8 mouse cellular contexts compared by ENCODE assay signal in genomic region chr1:179847759-179848389, GRCm38 (mm10). TPM values are rescaled to one million over a fixed set of nuclear protein-coding genes. Genes with fewer than 3 reads are reported as not detected.
DNase-seq lines count a peak whose midpoint lies in the region; ATAC-seq lines count a peak whose summit lies in the region.

No protein-coding gene starts in this region.

- peak; percentile 80 for DNase-seq in MN1 (ENCODE audit: low spot score)
- DNase-seq in cerebellum, postnatal 10 days, result peak; percentile 94 to 96
- DNase-seq in frontal cortex, adult 2 months (ENCODE audit: extremely low spot score in 1 of 2, low spot score in 1 of 2), result peak; percentile 25 to 90
- peak; percentile 94 for DNase-seq in hindbrain, embryonic 11.5 days (ENCODE audit: low spot score)
- peak; percentile 71 to 73 for DNase-seq in layer of hippocampus, postnatal 14 days (ENCODE audit: low spot score in 2 of 2)
- peak; percentile 95 for DNase-seq in lung, postnatal 14 days
- peak; percentile 83 for DNase-seq in ovary, postnatal 36 days (ENCODE audit: low spot score)
- peak; percentile 81 for DNase-seq in thymus, postnatal 14 days

- no peaks in the 10 kb centered on the region for H3K4me1 ChIP-seq in hindbrain, embryonic 11.5 days (replicated peaks; ENCODE audit: control insufficient read depth, insufficient read depth, low read length)

- no peaks in the 10 kb centered on the region for H3K9me3 ChIP-seq in hindbrain, embryonic 11.5 days (ENCODE audit: control insufficient read depth, low read length)

- peak; percentile 66; the same call in 1 of the 2 replicates for ATAC-seq in hindbrain, embryonic 11.5 days (ENCODE audit: low FRiP score)

- H3K27ac ChIP-seq in hindbrain, embryonic 11.5 days (ENCODE audit: low read depth, low read length), result no peak overlapping the region

- no peaks in the 10 kb centered on the region for H3K27me3 ChIP-seq in hindbrain, embryonic 11.5 days (ENCODE audit: control insufficient read depth, insufficient read depth, low read length)

- no peaks in the 10 kb centered on the region for H3K36me3 ChIP-seq in hindbrain, embryonic 11.5 days (ENCODE audit: control insufficient read depth, insufficient read depth, low read length)

- 3% methylated on average over 20 of the region's 20 CpGs for WGBS in hindbrain, embryonic 11.5 days

- peak overlapping the region; percentile 61 for H3K9ac ChIP-seq in hindbrain, embryonic 11.5 days (ENCODE audit: low read depth, low read length)

- H3K4me2 ChIP-seq in hindbrain, embryonic 11.5 days (replicated peaks; ENCODE audit: low read depth, low read length), result peak overlapping the region; percentile 62

- peak overlapping the region; percentile 33 for H3K4me3 ChIP-seq in hindbrain, embryonic 11.5 days (ENCODE audit: low read depth, low read length)

RNA-seq across cellular contexts. Expression of gene Ahctf1, which starts 44.4 kb away (rescaled TPM):
- polyA plus RNA-seq in frontal cortex, adult 2 months (2012; rRNA removed), result 30.3 and 32.8 TPM in 2 replicates
- polyA plus RNA-seq in hindbrain, embryonic 11.5 days (2014; fragmentation: Nextera tagmentation; extraction: Ambion mirVana), result 31.1 and 40.2 TPM in 2 replicates
- total RNA-seq in layer of hippocampus, postnatal 14 days (2021), result 10 to 100 TPM; 27.9 to 28.5 TPM

RNA-seq across cellular contexts. Expression of gene Gm10518, which starts 44.7 kb away (rescaled TPM):
- not detected in 2 replicates for polyA plus RNA-seq in frontal cortex, adult 2 months (2012; rRNA removed)
- polyA plus RNA-seq in hindbrain, embryonic 11.5 days (2014; fragmentation: Nextera tagmentation; extraction: Ambion mirVana), result 0.40 TPM in 1 of 2 replicates, not detected in the other
- total RNA-seq in layer of hippocampus, postnatal 14 days (2021), result not detected
